Mouse (Mus musculus) megakaryocyte, embryonic 14.5 days (primary cell): ENCODE measurements at regions not wholly inside any gene's neighbourhood (a gene's known extent, or its start where the extent isn't known, plus 50 kb on each side); places are given as distances from the start of the nearest gene placed in this dataset.

Experiments
- FLI1 ChIP-seq: IDR thresholded peaks from 2 replicates; pipeline ENCODE4 v1.6.1; 2012; ENCODE audit warnings: low read length, inconsistent platforms, mixed read lengths
- GATA1 ChIP-seq: IDR thresholded peaks from 3 replicates; pipeline ENCODE4 v1.6.1; 2012; ENCODE audit warnings: mixed read lengths, low read length, inconsistent platforms, borderline replicate concordance

DNA sequence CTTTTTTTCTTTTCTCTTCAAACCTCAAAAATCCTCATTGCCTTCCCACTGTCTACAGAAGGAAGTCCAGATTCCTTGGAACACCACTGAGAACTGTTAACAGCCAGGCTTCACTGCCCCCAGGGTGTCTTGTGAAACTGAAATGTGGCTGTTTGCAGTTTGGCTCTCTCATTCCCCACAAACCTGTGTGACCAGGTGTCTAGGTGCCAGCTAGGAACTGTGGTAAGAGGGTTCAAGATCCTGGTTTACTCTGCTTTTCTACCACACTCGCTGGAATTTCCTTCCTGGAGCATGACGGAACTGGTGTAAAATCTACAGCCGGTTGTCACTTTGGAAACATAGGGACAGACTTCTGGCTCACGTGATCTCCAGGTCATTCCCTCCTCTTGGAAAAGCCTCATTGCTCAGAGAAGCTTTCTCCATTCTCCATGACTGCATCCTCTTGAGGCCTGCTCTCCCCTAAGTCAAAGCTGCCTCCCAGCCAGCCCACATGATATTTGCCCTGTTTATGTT is 660.2 kb downstream of the Zfp706 start:
- TF ChIP-seq GATA1 (no peak), FLI1 (no peak)
